Mouse (Mus musculus) 3134 (cell line): ENCODE measurements around the gene Gm20532.
A peak's percentile ranks its signal among the peaks of the same experiment; 100 is the strongest.

Experiments used
- DNase-seq: peaks from one replicate; pipeline ENCODE4 v3.0.0-alpha.2; 2011; ENCODE audit warnings: low spot score; ENCODE audit not compliant: insufficient read length; ENCODE audit errors: extremely low read depth

The Gm20532 gene

GRCm38 (mm10) chr2:26586294-26587043 is at the start of gene Gm20532:
Gene Gm20532 (plus strand): TSS chr2:26586639.
- no peak for DNase-seq

GRCm38 (mm10) chr2:26539516-26539915 is 46.9 kb upstream of the Gm20532 start:
- no peak for DNase-seq

GRCm38 (mm10) chr2:26540721-26541120 is 45.7 kb upstream of the Gm20532 start:
- no peak for DNase-seq

GRCm38 (mm10) chr2:26541258-26541910 is 45.1 kb upstream of the Gm20532 start:
- no peak for DNase-seq

GRCm38 (mm10) chr2:26543155-26543554 is 43.3 kb upstream of the Gm20532 start:
- peak; percentile 66 for DNase-seq

DNA sequence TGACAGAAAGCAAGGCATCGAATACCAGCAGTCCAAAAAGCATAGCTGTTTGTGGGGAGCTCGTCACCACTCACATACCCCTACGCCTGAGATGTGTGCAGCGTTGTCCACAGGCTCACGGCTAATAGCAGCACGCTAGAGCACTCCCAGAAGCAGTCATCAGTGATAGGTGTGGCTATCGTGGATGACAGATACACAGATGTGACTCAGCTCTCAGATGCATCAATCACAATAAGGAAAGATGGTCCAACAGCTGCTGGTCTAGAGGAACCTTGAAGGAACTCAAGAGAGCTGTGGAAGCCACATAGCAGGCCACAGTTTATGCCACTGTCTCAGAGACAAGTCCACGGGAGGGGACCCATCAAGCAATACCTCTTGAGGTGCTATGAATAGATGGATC is 42.7 kb upstream of the Gm20532 start:
- peak; percentile 42 for DNase-seq

- DNase-seq, result no peak
Observed at GRCm38 (mm10) chr2:26544265-26544664, 42.2 kb upstream of the Gm20532 start.

DNA sequence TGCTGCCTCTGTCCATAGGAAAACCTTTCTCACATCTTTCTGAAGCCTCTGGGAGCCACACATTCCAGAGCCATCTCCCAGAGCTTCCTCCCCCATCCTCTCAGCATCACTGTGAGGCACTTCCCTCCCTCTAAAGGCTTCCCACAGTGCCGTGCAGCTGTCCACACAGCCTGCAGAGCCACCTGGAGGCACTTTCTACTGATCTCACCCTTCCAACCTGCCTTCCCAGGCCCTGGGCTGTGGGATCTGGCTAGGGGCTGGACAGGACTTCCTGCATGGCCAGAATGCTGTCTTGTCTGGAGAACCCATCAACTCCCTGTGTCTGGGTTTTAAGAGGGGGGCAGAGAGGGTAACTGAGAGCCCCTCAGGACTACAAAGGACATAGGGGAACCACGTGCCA is 39.0 kb upstream of the Gm20532 start:
- no peak for DNase-seq

GRCm38 (mm10) chr2:26549801-26550200 is 36.6 kb upstream of the Gm20532 start:
- DNase-seq, result no peak

GRCm38 (mm10) chr2:26550205-26550604 is 36.2 kb upstream of the Gm20532 start:
- DNase-seq, result no peak

GRCm38 (mm10) chr2:26550777-26551176 is 35.7 kb upstream of the Gm20532 start:
- DNase-seq, result no peak

- DNase-seq, result no peak
Observed at GRCm38 (mm10) chr2:26551446-26551845, 35.0 kb upstream of the Gm20532 start.

DNA sequence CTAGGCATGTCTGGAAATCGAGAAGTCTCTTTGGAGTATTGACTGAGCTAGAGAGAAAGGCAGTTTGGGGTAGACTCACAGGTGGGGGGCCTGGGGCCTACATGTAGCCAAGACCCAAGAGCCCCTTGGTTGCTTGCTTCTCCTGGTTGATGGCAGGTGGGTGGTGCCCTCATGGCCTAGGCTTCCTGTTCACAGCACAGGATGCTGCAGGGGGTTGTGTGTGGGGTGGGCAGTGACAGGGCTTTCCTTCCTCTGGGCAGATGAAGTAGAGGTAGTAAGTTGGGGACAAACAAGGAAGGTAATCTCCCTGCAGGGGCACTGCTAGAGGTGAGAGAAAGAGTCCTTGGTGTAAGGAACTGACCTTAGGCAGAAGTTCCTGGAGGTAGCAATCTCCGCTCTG is 34.4 kb upstream of the Gm20532 start:
- DNase-seq, result no peak

DNA sequence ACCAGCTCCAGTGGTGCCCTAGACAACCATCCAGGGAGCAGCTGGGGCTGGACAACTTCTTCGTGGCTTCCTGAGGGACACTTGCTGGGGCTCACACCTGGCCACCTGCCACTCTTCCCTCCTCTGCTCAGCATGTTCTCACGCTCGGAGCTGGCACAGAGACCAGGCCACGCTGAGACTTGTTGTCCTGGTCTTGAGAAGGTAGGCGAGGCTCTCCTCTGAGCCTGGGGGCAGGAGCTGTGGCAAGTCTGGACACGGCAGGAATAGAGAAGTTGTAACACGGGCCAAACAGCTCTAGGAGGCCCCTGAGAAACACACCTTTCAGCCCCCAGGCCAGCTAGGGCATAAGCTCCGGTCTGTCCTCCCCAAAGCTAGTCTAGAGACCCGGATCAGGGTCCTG is 32.5 kb upstream of the Gm20532 start:
- DNase-seq, result no peak

- DNase-seq, result no peak
Observed at GRCm38 (mm10) chr2:26555076-26555475, 31.4 kb upstream of the Gm20532 start.

DNA sequence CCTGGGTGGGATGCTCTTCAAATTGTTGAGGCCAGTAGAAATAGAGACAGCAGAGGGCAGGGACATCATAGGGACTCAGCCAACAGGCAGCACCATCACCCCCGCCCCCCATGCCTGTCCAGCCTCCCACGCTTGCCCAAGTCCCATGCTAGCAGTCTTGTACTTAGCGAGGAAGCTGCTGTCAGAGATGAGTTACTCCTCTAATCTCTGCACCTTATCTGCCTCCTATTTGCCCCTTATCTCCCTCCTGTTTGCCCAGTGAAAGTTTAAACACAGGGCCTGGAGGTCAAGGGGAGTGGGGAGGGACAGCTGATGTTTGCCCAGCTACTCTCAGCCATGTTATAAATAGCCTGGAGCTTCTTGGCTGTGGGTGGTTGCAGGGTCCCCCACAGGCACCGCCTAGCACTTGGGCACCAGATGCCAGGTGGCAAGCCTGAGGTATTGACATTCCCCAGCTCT is 29.9 kb upstream of the Gm20532 start:
- no peak for DNase-seq

DNA sequence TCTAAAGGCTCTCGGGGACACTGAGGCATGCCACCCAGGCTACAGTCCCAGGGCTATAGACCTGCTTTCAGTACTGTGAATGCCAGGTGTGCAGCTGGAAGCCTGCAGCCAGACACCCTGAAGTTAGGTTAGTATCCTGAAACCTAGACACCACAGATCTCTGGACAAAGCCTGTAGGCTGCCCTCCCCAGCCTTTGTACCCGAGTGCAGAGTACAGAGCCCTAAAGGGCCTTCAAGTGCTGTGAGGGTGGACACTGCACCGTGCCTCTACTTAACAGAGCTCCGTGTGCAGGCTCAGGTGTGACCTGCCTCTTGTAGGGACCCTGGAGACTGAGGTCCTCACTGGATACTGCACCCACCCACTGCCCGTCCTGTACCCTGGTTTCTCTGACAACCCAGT is 25.9 kb upstream of the Gm20532 start:
- no peak for DNase-seq

DNA sequence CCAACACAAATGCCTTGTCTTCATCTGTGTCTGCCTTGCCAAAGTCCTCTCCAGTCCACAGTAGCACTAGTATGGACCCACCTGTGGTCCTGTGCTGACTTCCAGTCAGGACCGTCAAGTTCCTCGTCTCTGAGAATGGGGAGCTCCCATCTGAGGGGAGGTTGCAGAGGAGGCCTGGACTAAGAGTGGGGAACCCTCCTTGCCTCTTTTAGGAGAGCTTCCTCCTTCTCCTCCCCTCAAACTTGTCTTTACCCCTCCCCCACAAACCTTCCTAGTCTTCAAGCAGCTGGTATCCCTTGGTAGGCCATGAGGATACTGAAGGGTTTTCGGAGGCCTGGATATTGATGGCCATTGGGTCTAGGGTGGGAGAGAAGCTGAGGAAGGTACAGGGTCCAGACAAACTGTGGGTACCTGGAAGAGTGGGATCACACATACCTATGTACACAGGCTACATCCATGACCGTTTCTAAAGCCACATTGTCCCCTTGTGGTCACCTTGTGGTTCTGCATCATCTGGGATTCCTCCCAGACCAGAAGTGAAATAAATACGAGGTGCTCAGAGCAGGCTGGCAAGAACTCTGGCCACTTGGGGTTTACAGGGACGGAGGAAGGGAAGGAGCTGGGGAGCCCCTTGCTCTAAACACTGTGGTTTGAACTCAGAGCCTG is 25.0 kb upstream of the Gm20532 start:
- no peak for DNase-seq

DNA sequence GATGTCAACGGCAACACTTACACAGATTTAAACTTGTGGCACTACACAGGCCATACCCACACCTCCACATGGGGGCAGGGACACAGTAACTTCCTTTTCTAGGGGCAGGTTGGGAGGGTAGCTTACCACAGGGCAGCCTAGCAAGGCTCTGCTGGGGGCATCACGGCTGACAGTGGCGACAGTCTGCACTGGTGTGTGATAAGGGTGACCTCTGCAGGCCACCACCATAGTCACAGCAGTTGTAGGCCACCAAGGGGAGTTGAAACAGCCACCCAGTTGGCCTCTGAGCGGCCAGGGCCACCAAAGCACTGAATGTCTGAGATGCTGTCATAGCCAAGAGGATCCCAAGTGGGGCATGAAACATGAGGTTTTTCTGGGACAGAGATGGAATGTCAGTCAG is 20.2 kb upstream of the Gm20532 start:
- DNase-seq, result no peak

DNA sequence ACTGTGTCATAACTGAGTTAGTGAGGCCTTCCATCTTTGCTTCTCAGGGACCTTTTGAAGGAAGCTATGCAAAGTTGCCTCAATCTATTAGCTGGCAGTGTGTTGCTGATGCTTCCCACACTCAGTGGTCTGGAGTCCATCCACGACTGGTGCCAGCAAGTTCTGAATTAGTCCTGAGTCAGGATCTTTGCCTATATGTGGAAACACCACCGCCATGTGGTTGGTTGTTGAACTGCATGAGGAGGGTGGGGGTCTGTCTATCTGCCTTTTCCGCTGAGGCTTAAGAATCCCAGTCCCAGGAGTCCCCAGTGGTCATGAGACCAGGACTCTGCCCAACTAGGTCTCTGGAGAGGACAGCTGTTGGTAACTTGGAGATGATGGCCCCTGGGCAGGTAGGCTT is 16.4 kb upstream of the Gm20532 start:
- no peak for DNase-seq

GRCm38 (mm10) chr2:26571400-26571799 is 15.0 kb upstream of the Gm20532 start:
- DNase-seq, result no peak

- DNase-seq, result no peak
Observed at GRCm38 (mm10) chr2:26571826-26572225, 14.6 kb upstream of the Gm20532 start.
